Mouse (Mus musculus): ENCODE results near the gene Hnrnpd. TPM values are rescaled to one million over a fixed set of nuclear protein-coding genes. Genes with fewer than 3 reads are reported as not detected.

Gene Hnrnpd
- total RNA-seq, 1 experiment from 2014 or later, result 183 TPM

DNA sequence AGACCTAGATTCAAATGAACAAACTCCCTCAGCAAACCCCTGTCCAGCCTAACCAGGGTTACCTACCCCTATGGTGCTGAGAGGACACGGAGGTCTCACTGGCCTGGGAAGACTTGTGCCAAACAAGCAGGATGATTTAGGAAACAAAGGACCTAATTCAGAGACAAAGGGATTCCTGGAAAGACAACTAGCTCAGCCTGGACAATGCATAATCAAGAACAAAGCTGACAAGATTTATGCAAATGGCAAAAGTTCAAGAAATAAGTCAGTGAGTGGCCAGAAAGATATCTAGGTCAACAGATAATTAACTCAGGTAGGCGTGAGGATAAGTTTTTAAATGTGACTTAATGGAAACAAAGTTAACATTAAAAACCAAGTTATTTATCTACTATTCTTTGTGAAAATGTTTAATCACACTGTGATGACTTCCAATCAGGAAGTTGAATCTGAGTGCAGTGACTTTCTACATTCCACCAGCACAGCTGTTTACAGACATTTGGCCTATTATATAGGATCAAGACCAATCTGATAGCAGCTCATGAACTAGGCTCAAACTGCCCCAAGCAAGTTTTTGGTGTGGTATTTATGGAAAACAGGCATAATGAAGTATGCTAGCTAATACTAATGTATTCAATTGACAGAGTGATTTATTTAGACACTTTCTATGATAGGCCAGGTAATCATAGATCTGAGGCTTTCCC lies 19.4 kb downstream of the Hnrnpd start:
- no peak for DNase-seq

DNA sequence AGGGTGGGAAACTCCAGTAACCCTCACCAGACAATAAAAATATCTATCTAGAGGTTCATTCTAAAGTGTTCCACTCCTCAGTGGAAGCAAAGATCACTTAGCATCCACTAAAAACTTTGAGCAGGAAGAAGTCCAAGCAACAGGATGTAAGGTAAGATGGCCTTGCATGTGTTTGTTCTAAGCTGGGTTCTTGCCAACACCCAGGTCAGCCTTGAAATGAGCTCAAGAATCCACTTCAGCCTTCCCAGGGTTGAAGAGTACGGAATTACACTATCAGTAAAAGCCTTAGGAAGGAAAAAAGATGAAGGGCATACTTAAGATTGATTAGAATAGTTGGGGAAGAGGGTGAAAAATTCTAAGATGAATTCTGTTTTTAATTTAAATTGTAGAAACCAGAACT lies 20.1 kb downstream of the Hnrnpd start:
- no peak for DNase-seq

DNA sequence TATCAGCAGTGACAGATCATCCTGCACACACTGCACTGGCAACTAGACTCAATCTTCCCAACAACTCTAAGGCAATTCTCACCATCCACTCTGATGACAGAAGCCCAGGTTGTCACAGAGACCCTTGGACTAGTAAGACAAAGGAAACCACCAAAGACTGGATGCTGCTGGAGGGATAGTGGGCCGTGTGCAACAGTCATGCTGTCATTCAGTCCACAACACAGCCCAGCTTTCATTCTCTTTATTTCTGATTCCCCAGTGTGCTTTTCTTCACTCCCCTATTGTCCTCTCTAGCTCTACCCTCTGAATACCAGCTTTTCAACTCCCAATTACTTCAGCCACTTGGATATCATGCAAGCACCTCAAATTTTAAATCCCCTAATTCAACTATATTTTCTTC lies 24.9 kb downstream of the Hnrnpd start:
- DNase-seq, result no peak

DNA sequence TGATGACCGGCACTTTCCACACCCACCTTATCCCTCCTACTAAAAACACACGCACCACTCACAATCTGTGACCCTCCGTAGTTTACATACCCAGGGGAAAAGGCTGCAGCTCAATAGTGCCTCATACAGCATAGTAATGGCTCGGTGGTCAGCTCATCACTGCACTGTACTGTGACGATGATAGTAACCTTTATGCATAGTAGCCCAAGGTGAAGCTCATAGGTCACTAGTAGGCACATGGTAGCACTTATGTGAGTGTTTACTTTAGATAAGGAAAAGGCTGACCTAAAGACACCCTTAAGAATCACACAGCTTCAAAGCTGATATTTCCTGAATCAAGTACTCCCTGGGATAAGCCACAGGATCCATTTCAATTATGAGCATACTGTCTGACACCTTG lies 26.2 kb downstream of the Hnrnpd start:
- no peak for DNase-seq

DNA sequence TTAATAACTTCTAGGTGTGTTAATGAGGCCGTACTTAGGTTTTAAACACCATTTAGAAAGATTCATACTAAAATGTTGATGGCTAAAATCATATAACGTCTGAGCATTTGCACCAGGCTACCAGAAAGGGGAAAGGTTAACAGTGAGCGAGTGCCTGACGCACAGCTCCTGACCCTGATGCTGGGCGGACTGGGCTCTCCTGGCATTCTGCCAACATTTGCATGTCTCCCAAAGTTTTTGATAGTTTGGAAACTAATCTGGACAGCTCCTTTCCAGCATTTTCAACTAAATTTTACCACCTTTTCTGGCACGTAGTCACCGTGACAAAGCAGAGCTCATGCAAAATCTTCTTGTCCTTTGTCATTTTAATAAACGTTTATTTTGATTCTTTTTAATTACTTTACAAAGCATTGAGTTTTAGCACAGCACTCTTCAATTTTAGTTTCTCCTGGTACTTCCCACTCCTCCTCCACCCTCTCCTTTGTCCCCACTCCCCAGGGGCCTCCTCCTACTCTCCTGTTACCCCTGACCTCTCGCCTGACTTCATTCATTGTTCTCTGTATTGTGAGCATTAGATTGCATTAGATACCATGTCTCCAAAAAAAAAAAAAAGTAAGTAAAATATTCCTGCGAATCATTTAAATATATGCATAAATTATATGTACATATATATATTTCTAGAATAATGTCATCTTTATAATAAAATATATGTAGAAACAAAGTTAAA lies 36.8 kb downstream of the Hnrnpd start:
- peak; percentile 24 for DNase-seq

DNA sequence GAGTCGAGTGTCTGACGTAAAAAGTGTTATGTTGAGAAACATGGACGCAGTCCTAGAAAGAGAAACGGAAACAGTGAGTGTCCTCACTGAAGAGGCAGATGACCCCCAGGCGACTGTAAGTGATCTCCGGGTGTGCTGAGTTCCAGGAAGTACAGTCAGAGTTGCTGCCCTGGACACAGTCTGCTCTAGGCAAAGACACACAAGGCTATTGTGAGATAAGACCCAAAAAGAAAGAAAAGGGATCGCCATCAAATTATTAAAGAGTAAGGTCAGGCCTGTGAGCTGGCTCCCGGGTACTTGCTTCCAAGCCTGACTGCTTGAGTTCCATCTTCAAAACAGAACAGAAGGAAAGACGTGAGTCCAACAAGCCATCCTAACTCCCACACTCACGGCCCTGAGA lies 37.5 kb downstream of the Hnrnpd start:
- DNase-seq, result no peak

DNA sequence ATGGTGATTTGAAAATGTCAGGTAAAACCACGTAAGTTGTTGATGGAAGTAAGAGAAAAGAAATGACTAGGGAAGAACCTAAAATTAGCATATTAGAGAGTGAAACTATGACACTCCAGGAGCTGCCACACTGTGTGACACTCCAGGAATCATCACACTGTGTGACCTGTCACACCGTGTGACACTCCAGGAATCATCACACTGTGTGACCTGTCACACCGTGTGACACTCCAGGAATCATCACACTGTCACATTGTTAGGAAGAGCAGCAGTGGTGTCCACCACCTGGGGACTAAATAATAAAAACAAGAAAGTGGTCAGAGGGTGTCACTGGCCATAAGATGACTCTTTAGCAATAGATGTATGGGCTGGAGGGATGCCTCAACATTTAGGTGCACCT lies 39.3 kb downstream of the Hnrnpd start:
- no peak for DNase-seq

DNA sequence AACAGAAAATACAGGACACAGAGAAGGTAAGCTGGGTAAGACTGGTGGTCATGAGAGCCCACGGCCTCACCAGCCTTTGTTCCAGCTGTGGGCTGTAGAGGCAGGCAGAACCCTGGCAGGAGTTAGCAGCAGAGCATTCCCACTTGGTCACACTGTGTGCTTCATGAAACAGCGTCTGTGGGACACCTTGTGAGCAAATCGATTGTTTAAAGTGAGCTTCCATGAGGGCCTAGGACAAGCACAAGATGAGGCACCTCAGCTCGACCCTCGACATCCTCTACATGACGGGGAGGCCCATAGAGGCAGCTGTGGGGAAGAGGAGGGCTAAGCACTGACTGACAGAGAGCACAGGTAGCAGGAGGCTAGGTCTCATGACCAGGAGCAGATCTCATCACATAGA lies 46.8 kb downstream of the Hnrnpd start:
- DNase-seq, result no peak

DNA sequence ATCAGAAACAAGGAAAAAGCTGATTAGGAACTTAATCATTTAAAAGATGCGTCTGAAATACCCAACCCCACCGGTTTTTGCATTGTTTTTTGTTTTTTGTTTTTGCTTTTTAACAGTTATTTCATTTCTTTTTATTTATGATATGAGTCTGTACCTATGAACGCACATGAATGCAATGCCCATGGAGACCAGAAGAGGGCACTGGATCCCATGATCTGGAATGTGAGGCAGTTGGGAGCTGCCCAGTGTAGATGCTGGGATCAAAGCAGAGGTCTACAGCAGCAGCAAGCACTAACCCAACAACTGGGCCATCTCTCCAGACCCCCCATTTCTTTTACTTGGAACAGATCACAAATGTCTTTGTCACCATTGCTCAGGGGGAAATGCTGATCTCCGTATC lies 50.8 kb downstream of the Hnrnpd start:
- peak; percentile 50 for DNase-seq

DNA sequence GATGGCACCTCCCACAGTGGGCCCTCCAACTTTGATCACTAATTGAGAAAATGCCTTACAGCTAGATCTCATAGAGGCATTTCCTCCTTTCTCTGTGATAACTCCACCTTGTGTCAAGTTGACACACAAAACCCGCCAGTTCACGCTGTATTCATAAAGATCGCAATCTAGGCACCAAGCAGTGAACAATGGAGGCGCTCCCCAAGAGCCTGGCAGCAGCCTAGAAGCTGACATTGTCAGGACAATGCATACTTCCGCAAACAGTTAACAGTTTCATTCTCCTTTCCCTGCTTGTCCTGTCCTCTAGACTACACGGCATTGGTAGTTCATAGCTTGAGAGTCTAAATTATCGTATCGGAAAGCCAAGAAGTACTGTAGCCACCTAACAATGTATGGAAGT lies 56.7 kb downstream of the Hnrnpd start:
- DNase-seq, result no peak

DNA sequence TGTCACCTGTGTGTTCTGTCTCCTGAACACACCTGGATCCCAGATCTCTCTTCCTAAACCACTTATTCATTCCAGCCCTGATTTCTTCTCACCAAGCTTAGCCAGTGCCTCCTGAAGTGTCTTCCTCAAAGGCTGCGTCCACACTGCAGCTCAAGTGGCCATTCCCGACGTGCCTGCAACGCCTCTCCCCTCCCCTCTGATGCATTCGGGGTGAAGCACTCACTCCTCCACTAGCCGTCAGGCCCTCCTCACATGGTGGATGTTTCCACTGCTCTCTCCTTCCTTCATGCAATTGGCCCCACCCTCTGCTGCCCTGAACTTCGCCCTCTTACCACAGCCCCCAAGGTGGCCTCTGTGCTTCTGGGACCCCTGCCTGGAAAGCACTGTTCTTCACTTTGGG lies 63.2 kb downstream of the Hnrnpd start:
- DNase-seq, result no peak

DNA sequence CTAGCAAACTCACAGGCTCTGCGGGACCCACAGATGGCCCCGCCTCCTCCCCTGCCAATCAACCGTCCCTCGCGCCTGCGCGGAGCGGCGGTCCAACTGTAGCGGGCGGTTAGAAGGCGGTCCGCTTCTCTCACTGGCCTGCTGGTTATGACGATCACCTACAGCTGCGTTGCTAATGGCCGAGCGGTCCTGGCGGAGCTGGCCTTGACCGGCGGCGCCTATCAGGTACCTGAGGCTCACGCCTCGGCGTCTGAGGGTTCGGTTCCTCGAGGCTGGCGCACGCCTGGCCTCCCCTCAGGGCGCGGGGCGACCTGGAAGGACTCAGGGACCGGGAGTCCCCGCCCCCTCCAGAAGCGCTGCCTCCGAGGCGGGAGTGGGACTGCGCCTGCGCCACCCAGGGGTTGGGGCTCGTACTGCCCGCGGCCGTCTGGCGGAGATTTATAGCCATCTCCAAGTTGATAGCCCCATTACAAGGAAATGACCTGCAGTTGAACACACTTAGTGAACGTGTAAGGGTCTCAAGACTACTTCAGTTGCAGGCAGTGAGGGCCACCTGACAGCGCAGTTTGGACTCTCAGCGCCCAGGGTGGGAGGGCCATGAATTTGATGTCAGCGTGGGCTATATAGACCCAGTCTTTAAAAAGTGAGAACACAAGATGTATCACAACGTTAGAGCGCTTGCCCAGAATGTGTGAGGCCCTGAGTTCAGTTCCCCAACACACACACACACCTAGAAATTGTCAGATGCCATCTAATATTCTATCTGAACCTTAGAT lies 72.4 kb downstream of the Hnrnpd start, which contains the start of gene Vamp9:
Gene Vamp9 (plus strand): TSS at position 74 of the 776 bp plus-strand sequence.
- peak; percentile 97 for DNase-seq

Other genes with a start within 250 kb of the Hnrnpd start
- gene Rasgef1b, start 249.9 kb downstream of the Hnrnpd start, total RNA-seq (2021), result 7.1 and 7.2 TPM in 2 replicates
- gene Vamp9, start 72.7 kb downstream of the Hnrnpd start, total RNA-seq (2021), result 1.7 TPM in 1 of 2 replicates, not detected in the other
- 1.7 and 3.5 TPM in 2 replicates for gene 4930524J08Rik, start 123 bp upstream of the Hnrnpd start, total RNA-seq (2021)
- 139 and 144 TPM in 2 replicates for gene Hnrnpdl, start 60.7 kb upstream of the Hnrnpd start, total RNA-seq (2021)
- gene Enoph1, start 61.0 kb upstream of the Hnrnpd start, total RNA-seq (2021), result 37.6 and 38.3 TPM in 2 replicates
- gene Tmem150c, start 180.9 kb upstream of the Hnrnpd start, total RNA-seq (2021), result 13.0 and 23.0 TPM in 2 replicates